Mouse (Mus musculus): ENCODE results near the gene Gprin1.

GRCm38 (mm10) chr13:54737488-54738212 is 12.0 kb downstream of the Gprin1 start:
- no peak for TF ChIP-seq CTCF (IDR thresholded peaks at IDR 0.05; ENCODE audit: extremely low read depth, insufficient read depth, insufficient read length, insufficient replicate concordance)
- no peak for TF ChIP-seq POLR2A (IDR thresholded peaks at IDR 0.05; ENCODE audit: low read depth, low read length)

Data from spleen, adult 2 months (tissue).